Mouse (Mus musculus) G1E (cell line): ENCODE data around the gene Mpnd.

ENCODE experiments used
- CTCF ChIP-seq: IDR thresholded peaks from 2 replicates; pipeline ENCODE4 v1.5.1; 2012; ENCODE audit warnings: low read depth, low read length, inconsistent platforms, mixed read lengths
- GATA1 ChIP-seq: IDR thresholded peaks from 2 replicates; pipeline ENCODE4 v1.6.1; 2012; ENCODE audit warnings: borderline replicate concordance, low read length, inconsistent platforms, mixed read lengths
- POLR2AphosphoS5 ChIP-seq: IDR thresholded peaks from 2 replicates; pipeline ENCODE4 v1.6.1; 2012; ENCODE audit warnings: low read depth, low read length, inconsistent platforms; ENCODE audit not compliant: insufficient replicate concordance
- TAL1 ChIP-seq: conservative IDR thresholded peaks from 2 replicates; pipeline ENCODE4 v1.6.1; 2012; ENCODE audit warnings: low read depth, low read length, inconsistent platforms, mixed read lengths

- TF ChIP-seq CTCF: no peak
- TF ChIP-seq GATA1: no peak
- TF ChIP-seq TAL1: no peak
- TF ChIP-seq POLR2AphosphoS5: no peak
Measured at GRCm38 (mm10) chr17:56015293-56015692, 9.8 kb downstream of the Mpnd start.
